Mouse (Mus musculus): Measurements from ENCODE around the gene Dexi. TPM values are rescaled to one million over a fixed set of nuclear protein-coding genes. Genes with fewer than 3 reads are reported as not detected.

Gene Dexi
- polyA plus RNA-seq, 1 experiment from 2014 or later = 18.4 TPM

- peaks cover 39% of the 10 kb centered on the region for H3K36me3 ChIP-seq
- H3K4me2 ChIP-seq = no peak overlapping the region
- H3K4me3 ChIP-seq (replicated peaks) = no peak overlapping the region
- peak; percentile 73; the same call in 1 of the 2 replicates for ATAC-seq (replicated peaks; ENCODE audit: low FRiP score)
- H3K27me3 ChIP-seq = no peaks in the 10 kb centered on the region
- H3K4me1 ChIP-seq = no peaks in the 10 kb centered on the region
- no peak overlapping the region for H3K27ac ChIP-seq
- H3K9me3 ChIP-seq (replicated peaks) = no peaks in the 10 kb centered on the region
- no peak overlapping the region for H3K9ac ChIP-seq
- WGBS = 27% methylated on average over 4 of the region's 4 CpGs
Observed at GRCm38 (mm10) chr16:10565278-10565885, 22.5 kb upstream of the Dexi start.

GRCm38 (mm10) chr16:10559991-10560390 lies 17.1 kb upstream of the Dexi start:
- Histone ChIP-seq H3K36me3 (peaks cover 21% of the 10 kb centered on the region), H3K4me2 (no peak overlapping the region), H3K4me3 (replicated peaks) (no peak overlapping the region), H3K27ac (no peak overlapping the region), H3K9ac (no peak overlapping the region), H3K4me1 (no peaks in the 10 kb centered on the region), H3K9me3 (replicated peaks) (no peaks in the 10 kb centered on the region), H3K27me3 (no peaks in the 10 kb centered on the region)
- 90% methylated on average over 8 of the region's 8 CpGs for WGBS
- no peak for ATAC-seq (replicated peaks; ENCODE audit: low FRiP score)

- Histone ChIP-seq H3K27me3 (no peaks in the 10 kb centered on the region), H3K4me2 (no peak overlapping the region), H3K4me1 (no peaks in the 10 kb centered on the region), H3K4me3 (replicated peaks) (no peak overlapping the region), H3K9me3 (replicated peaks) (no peaks in the 10 kb centered on the region), H3K9ac (no peak overlapping the region), H3K27ac (no peak overlapping the region), H3K36me3 (no peaks in the 10 kb centered on the region)
- no peak for ATAC-seq (replicated peaks; ENCODE audit: low FRiP score)
- WGBS = 83% methylated on average over 2 of the region's 2 CpGs
Observed at GRCm38 (mm10) chr16:10553858-10554257, 11.0 kb upstream of the Dexi start.

- Histone ChIP-seq H3K4me2 (no peak overlapping the region), H3K4me3 (replicated peaks) (no peak overlapping the region), H3K4me1 (peaks cover 4% of the 10 kb centered on the region), H3K36me3 (no peaks in the 10 kb centered on the region), H3K9ac (no peak overlapping the region), H3K27me3 (no peaks in the 10 kb centered on the region), H3K27ac (no peak overlapping the region), H3K9me3 (replicated peaks) (no peaks in the 10 kb centered on the region)
- WGBS = 73% methylated on average over 4 of the region's 4 CpGs
- ATAC-seq (replicated peaks; ENCODE audit: low FRiP score) = no peak
Observed at GRCm38 (mm10) chr16:10551592-10551991, 8.7 kb upstream of the Dexi start.

- ATAC-seq (replicated peaks; ENCODE audit: low FRiP score) = no peak
- WGBS = 72% methylated on average over 2 of the region's 2 CpGs
- no peak overlapping the region for H3K9ac ChIP-seq
Observed at GRCm38 (mm10) chr16:10549600-10549999, 6.7 kb upstream of the Dexi start.

GRCm38 (mm10) chr16:10548938-10549337 lies 6.1 kb upstream of the Dexi start:
- no peak overlapping the region for H3K9ac ChIP-seq
- H3K27me3 ChIP-seq = no peaks in the 10 kb centered on the region
- H3K4me1 ChIP-seq = peaks cover 13% of the 10 kb centered on the region
- H3K4me3 ChIP-seq (replicated peaks) = no peak overlapping the region
- no peaks in the 10 kb centered on the region for H3K36me3 ChIP-seq
- no peaks in the 10 kb centered on the region for H3K9me3 ChIP-seq (replicated peaks)
- 76% methylated on average over 3 of the region's 3 CpGs for WGBS
- ATAC-seq (replicated peaks; ENCODE audit: low FRiP score) = no peak
- no peak overlapping the region for H3K27ac ChIP-seq
- H3K4me2 ChIP-seq = no peak overlapping the region

More at GRCm38 (mm10) chr16:10549600-10549999, 6.7 kb upstream of the Dexi start:
- Histone ChIP-seq H3K4me3 (replicated peaks) (no peak overlapping the region), H3K4me1 (peaks cover 13% of the 10 kb centered on the region), H3K36me3 (no peaks in the 10 kb centered on the region), H3K27ac (no peak overlapping the region), H3K9me3 (replicated peaks) (no peaks in the 10 kb centered on the region), H3K27me3 (no peaks in the 10 kb centered on the region), H3K4me2 (no peak overlapping the region)

- no peaks in the 10 kb centered on the region for H3K9me3 ChIP-seq (replicated peaks)
- H3K27me3 ChIP-seq = no peaks in the 10 kb centered on the region
- 52% methylated on average over 3 of the region's 3 CpGs for WGBS
- H3K4me2 ChIP-seq = no peak overlapping the region
- no peak for ATAC-seq (replicated peaks; ENCODE audit: low FRiP score)
- H3K36me3 ChIP-seq = no peaks in the 10 kb centered on the region
- H3K4me3 ChIP-seq (replicated peaks) = no peak overlapping the region
- H3K27ac ChIP-seq = no peak overlapping the region
- H3K9ac ChIP-seq = no peak overlapping the region
- H3K4me1 ChIP-seq = peaks cover 26% of the 10 kb centered on the region
Observed at GRCm38 (mm10) chr16:10546865-10547264, 4.0 kb upstream of the Dexi start.

GRCm38 (mm10) chr16:10544995-10545622 lies 2.3 kb upstream of the Dexi start, which contains the start of gene Clec16a:
Gene Clec16a, plus strand, starts transcription at chr16:10545339.
- Histone ChIP-seq H3K27me3 (no peaks in the 10 kb centered on the region), H3K9ac (peak within 1 kb of the TSS; percentile 87), H3K27ac (peak within 1 kb of the TSS; percentile 78), H3K4me2 (peak within 1 kb of the TSS; percentile 68), H3K9me3 (replicated peaks) (no peaks in the 10 kb centered on the region), H3K4me1 (peaks cover 44% of the 10 kb centered on the region), H3K36me3 (no peaks in the 10 kb centered on the region), H3K4me3 (replicated peaks) (peak within 1 kb of the TSS; percentile 96)
- WGBS = under 1% methylated on average over 58 of the region's 58 CpGs
- peak; percentile 91 for ATAC-seq (replicated peaks; ENCODE audit: low FRiP score)

- Histone ChIP-seq H3K4me2 (peak overlapping the region; percentile 88), H3K9ac (peak overlapping the region; percentile 90), H3K4me3 (replicated peaks) (peak overlapping the region; percentile 80), H3K27ac (peak overlapping the region; percentile 90), H3K36me3 (no peaks in the 10 kb centered on the region), H3K9me3 (replicated peaks) (no peaks in the 10 kb centered on the region), H3K4me1 (peaks cover 53% of the 10 kb centered on the region), H3K27me3 (no peaks in the 10 kb centered on the region)
- 3% methylated on average over 22 of the region's 22 CpGs for WGBS
- ATAC-seq (replicated peaks; ENCODE audit: low FRiP score) = peak; percentile 13
Observed at GRCm38 (mm10) chr16:10542266-10542665, 588 bp downstream of the Dexi start.

- Histone ChIP-seq H3K4me2 (peak overlapping the region; percentile 88), H3K9me3 (replicated peaks) (no peaks in the 10 kb centered on the region)
Observed at GRCm38 (mm10) chr16:10541598-10541930, 1.3 kb downstream of the Dexi start.

GRCm38 (mm10) chr16:10540763-10541597 lies 1.9 kb downstream of the Dexi start:
- no peaks in the 10 kb centered on the region for H3K9me3 ChIP-seq (replicated peaks)
- H3K4me1 ChIP-seq = peaks cover 43% of the 10 kb centered on the region
- peak overlapping the region; percentile 80 for H3K4me3 ChIP-seq (replicated peaks)
- H3K36me3 ChIP-seq = no peaks in the 10 kb centered on the region
- peak overlapping the region; percentile 88 for H3K4me2 ChIP-seq
- ATAC-seq (replicated peaks; ENCODE audit: low FRiP score) = no peak
- peak overlapping the region; percentile 90 for H3K9ac ChIP-seq
- H3K27ac ChIP-seq = peak overlapping the region; percentile 90
- no peaks in the 10 kb centered on the region for H3K27me3 ChIP-seq
- WGBS = 67% methylated on average over 16 of the region's 16 CpGs

More at GRCm38 (mm10) chr16:10541598-10541930, 1.3 kb downstream of the Dexi start:
- 17% methylated on average over 7 of the region's 7 CpGs for WGBS
- peak overlapping the region; percentile 90 for H3K9ac ChIP-seq
- peak overlapping the region; percentile 80 for H3K4me3 ChIP-seq (replicated peaks)
- H3K36me3 ChIP-seq = no peaks in the 10 kb centered on the region
- peak overlapping the region; percentile 90 for H3K27ac ChIP-seq
- no peak for ATAC-seq (replicated peaks; ENCODE audit: low FRiP score)
- H3K4me1 ChIP-seq = peaks cover 49% of the 10 kb centered on the region
- H3K27me3 ChIP-seq = no peaks in the 10 kb centered on the region

- no peak overlapping the region for H3K4me2 ChIP-seq
- H3K27me3 ChIP-seq = no peaks in the 10 kb centered on the region
- no peak overlapping the region for H3K4me3 ChIP-seq (replicated peaks)
- H3K9ac ChIP-seq = no peak overlapping the region
- no peak for ATAC-seq (replicated peaks; ENCODE audit: low FRiP score)
- H3K36me3 ChIP-seq = 0 out of 2 replicates have a peak, but pooled peaks cover 13% of the 10 kb centered on the region
- H3K9me3 ChIP-seq (replicated peaks) = no peaks in the 10 kb centered on the region
- 78% methylated on average over 3 of the region's 3 CpGs for WGBS
- no peak overlapping the region for H3K27ac ChIP-seq
- H3K4me1 ChIP-seq = peaks cover 32% of the 10 kb centered on the region
Observed at GRCm38 (mm10) chr16:10536961-10537360, 5.9 kb downstream of the Dexi start.
